Mouse (Mus musculus) liver, embryonic 12.5 days (tissue): ENCODE measurements around the gene Olfr446. TPM values are rescaled to one million over a fixed set of nuclear protein-coding genes. Genes with fewer than 3 reads are reported as not detected.

Source experiments
- ATAC-seq: fragments of 200-750 bp; cut with Nextera tagmentation; 2 replicates; pipeline ENCODE4 v1.8.0; 2017; ENCODE audit warnings: moderate number of reproducible peaks, mild to moderate bottlenecking, moderate library complexity
- H3K27ac ChIP-seq: fragments of 300-500 bp; sonication (generic); 2 replicates; pipeline ENCODE4 v1.5.1; 2016; ENCODE audit warnings: mild to moderate bottlenecking
- H3K27me3 ChIP-seq: fragments of 300-500 bp; sonication (generic); replicated peaks from 2 replicates; pipeline ENCODE4 v1.6.1; 2016; ENCODE audit warnings: mild to moderate bottlenecking, moderate library complexity
- H3K36me3 ChIP-seq: fragments of 300-500 bp; sonication (generic); 2 replicates; pipeline ENCODE4 v1.6.1; 2016; ENCODE audit warnings: mild to moderate bottlenecking, moderate library complexity
- H3K4me1 ChIP-seq: fragments of 300-500 bp; sonication (generic); 2 replicates; pipeline ENCODE4 v1.6.1; 2016
- H3K4me2 ChIP-seq: fragments of 300-500 bp; sonication (generic); 2 replicates; pipeline ENCODE4 v1.6.1; 2016; ENCODE audit warnings: mild to moderate bottlenecking, moderate library complexity
- H3K4me3 ChIP-seq: fragments of 300-500 bp; sonication (generic); 2 replicates; pipeline ENCODE4 v1.5.1; 2016; ENCODE audit warnings: mild to moderate bottlenecking, moderate library complexity
- H3K9ac ChIP-seq: fragments of 300-500 bp; sonication (generic); 2 replicates; pipeline ENCODE4 v1.6.1; 2016; ENCODE audit warnings: mild to moderate bottlenecking, moderate library complexity
- H3K9me3 ChIP-seq: fragments of 300-500 bp; sonication (generic); replicated peaks from 2 replicates; pipeline ENCODE4 v1.6.1; 2016; ENCODE audit warnings: mild to moderate bottlenecking, moderate library complexity
- WGBS: fragments of 180-500 bp; shearing (Covaris S2); methylation state at CpG from one replicate; pipeline ENCODE4 v1.1.7; 2016; ENCODE audit not compliant: insufficient replicate concordance; 5-methylcytosine and 5-hydroxymethylcytosine counted together
- polyA plus RNA-seq: library from polyadenylated mRNA; unstranded; fragments of >200 nt; fragmentation: Nextera tagmentation; extraction: Ambion mirVana; gene quantifications from 2 replicates; pipeline ENCODE4 v1.2.1, GENCODE M21; 2016

The Olfr446 gene
- polyA plus RNA-seq = not detected in 2 replicates

GRCm38 (mm10) chr6:42921077-42921476, at the start of gene Olfr446:
Gene Olfr446 (plus strand): TSS chr6:42921377.
- no peak for ATAC-seq
- Histone ChIP-seq H3K27me3 (no peaks in the 10 kb centered on the region), H3K9ac (no peak within 1 kb of the TSS), H3K4me2 (no peak within 1 kb of the TSS), H3K36me3 (no peaks in the 10 kb centered on the region), H3K9me3 (no peaks in the 10 kb centered on the region), H3K4me1 (no peaks in the 10 kb centered on the region), H3K27ac (no peak within 1 kb of the TSS), H3K4me3 (no peak within 1 kb of the TSS)
- 42% methylated on average over 2 of the region's 2 CpGs for WGBS

GRCm38 (mm10) chr6:42876323-42876722, 44.9 kb upstream of the Olfr446 start:
- Histone ChIP-seq H3K27ac (no peak overlapping the region), H3K36me3 (no peaks in the 10 kb centered on the region), H3K27me3 (no peaks in the 10 kb centered on the region), H3K4me2 (no peak overlapping the region), H3K9me3 (no peaks in the 10 kb centered on the region), H3K4me1 (no peaks in the 10 kb centered on the region), H3K4me3 (no peak overlapping the region), H3K9ac (no peak overlapping the region)
- no peak for ATAC-seq

GRCm38 (mm10) chr6:42890141-42890540, 31.0 kb upstream of the Olfr446 start, which contains the start of gene Olfr448:
Gene Olfr448 (plus strand): TSS chr6:42890441.
- Histone ChIP-seq H3K9me3 (no peaks in the 10 kb centered on the region), H3K27me3 (no peaks in the 10 kb centered on the region), H3K9ac (no peak within 1 kb of the TSS), H3K4me1 (no peaks in the 10 kb centered on the region), H3K4me3 (no peak within 1 kb of the TSS), H3K27ac (no peak within 1 kb of the TSS), H3K36me3 (no peaks in the 10 kb centered on the region), H3K4me2 (no peak within 1 kb of the TSS)
- ATAC-seq = no peak
- WGBS = 71% methylated on average over 1 of the region's 1 CpGs

GRCm38 (mm10) chr6:42900345-42900744, 20.8 kb upstream of the Olfr446 start:
- no peak overlapping the region for H3K4me3 ChIP-seq
- no peaks in the 10 kb centered on the region for H3K4me1 ChIP-seq
- ATAC-seq = no peak
- H3K36me3 ChIP-seq = no peaks in the 10 kb centered on the region
- H3K27me3 ChIP-seq = no peaks in the 10 kb centered on the region
- no peak overlapping the region for H3K9ac ChIP-seq
- no peak overlapping the region for H3K4me2 ChIP-seq
- H3K27ac ChIP-seq = no peak overlapping the region
- 8% methylated on average over 1 of the region's 1 CpGs for WGBS
- no peaks in the 10 kb centered on the region for H3K9me3 ChIP-seq

GRCm38 (mm10) chr6:42908578-42908977, 12.6 kb upstream of the Olfr446 start, which contains the start of gene Olfr447:
Gene Olfr447 (plus strand): TSS chr6:42908878.
- Histone ChIP-seq H3K4me3 (no peak within 1 kb of the TSS), H3K4me1 (no peaks in the 10 kb centered on the region), H3K36me3 (no peaks in the 10 kb centered on the region), H3K9ac (no peak within 1 kb of the TSS), H3K9me3 (no peaks in the 10 kb centered on the region), H3K27me3 (no peaks in the 10 kb centered on the region), H3K27ac (no peak within 1 kb of the TSS), H3K4me2 (no peak within 1 kb of the TSS)
- ATAC-seq = no peak

GRCm38 (mm10) chr6:42948767-42949166, 27.6 kb downstream of the Olfr446 start, which contains the start of gene Olfr444:
Gene Olfr444 (plus strand): TSS chr6:42949067.
- H3K27ac ChIP-seq = no peak within 1 kb of the TSS
- H3K9ac ChIP-seq = no peak within 1 kb of the TSS
- no peaks in the 10 kb centered on the region for H3K4me1 ChIP-seq
- H3K4me3 ChIP-seq = no peak within 1 kb of the TSS
- no peaks in the 10 kb centered on the region for H3K27me3 ChIP-seq
- H3K4me2 ChIP-seq = no peak within 1 kb of the TSS
- ATAC-seq = no peak
- 51% methylated on average over 1 of the region's 1 CpGs for WGBS
- H3K36me3 ChIP-seq = no peaks in the 10 kb centered on the region
- H3K9me3 ChIP-seq = 0 out of 2 replicates have a peak, but pooled peaks cover 4% of the 10 kb centered on the region

GRCm38 (mm10) chr6:42980377-42980776, 59.2 kb downstream of the Olfr446 start:
- no peak overlapping the region for H3K9ac ChIP-seq
- no peak for ATAC-seq
- H3K4me2 ChIP-seq = no peak overlapping the region
- no peaks in the 10 kb centered on the region for H3K27me3 ChIP-seq
- no peaks in the 10 kb centered on the region for H3K9me3 ChIP-seq
- no peaks in the 10 kb centered on the region for H3K4me1 ChIP-seq
- H3K4me3 ChIP-seq = no peak overlapping the region
- H3K27ac ChIP-seq = no peak overlapping the region
- H3K36me3 ChIP-seq = no peaks in the 10 kb centered on the region

Other genes with a start within 250 kb of the Olfr446 start
- 10.1 and 10.2 TPM in 2 replicates for gene Tcaf1, start 211.3 kb upstream of the Olfr446 start, polyA plus RNA-seq
- not detected in 2 replicates for gene Olfr453, start 182.0 kb upstream of the Olfr446 start, polyA plus RNA-seq
- not detected in 2 replicates for gene Olfr38, start 165.0 kb upstream of the Olfr446 start, polyA plus RNA-seq
- gene Olfr452, start 136.3 kb upstream of the Olfr446 start, polyA plus RNA-seq = not detected in 2 replicates
- gene Olfr450, start 109.4 kb upstream of the Olfr446 start, polyA plus RNA-seq = not detected in 2 replicates
- gene Olfr449, start 87.0 kb upstream of the Olfr446 start, polyA plus RNA-seq = not detected in 2 replicates
- not detected in 2 replicates for gene Olfr448, start 30.9 kb upstream of the Olfr446 start, polyA plus RNA-seq
- not detected in 2 replicates for gene Olfr447, start 12.5 kb upstream of the Olfr446 start, polyA plus RNA-seq
- not detected in 2 replicates for gene Olfr444, start 27.7 kb downstream of the Olfr446 start, polyA plus RNA-seq
- not detected in 2 replicates for gene Olfr441, start 185.0 kb downstream of the Olfr446 start, polyA plus RNA-seq
- gene Olfr237-ps1, start 225.2 kb downstream of the Olfr446 start, polyA plus RNA-seq = not detected in 2 replicates
- not detected in 2 replicates for gene Olfr437, start 241.9 kb downstream of the Olfr446 start, polyA plus RNA-seq